Mouse (Mus musculus): ENCODE data around the gene Olfr1509.
"Not testable (repeated sequence)": the region's sequence is repeated elsewhere in the genome, so short reads cannot be mapped to it uniquely, and the experiment has no call there.

Olfr1509 gene

GRCm38 (mm10) chr14:52442690-52443089 is at the start of gene Olfr1509:
TSS of gene Olfr1509 (plus strand) at chr14:52442990.
- DNase-seq (ENCODE audit: low spot score) = no peak

GRCm38 (mm10) chr14:52397279-52397678 is 45.5 kb upstream of the Olfr1509 start, which contains the start of gene Olfr1511:
TSS of gene Olfr1511 (minus strand) at chr14:52397379.
- no peak for DNase-seq (ENCODE audit: low spot score)

GRCm38 (mm10) chr14:52410142-52410919 is 32.5 kb upstream of the Olfr1509 start:
- DNase-seq (ENCODE audit: low spot score) = not testable (repeated sequence)

GRCm38 (mm10) chr14:52414273-52414672 is 28.5 kb upstream of the Olfr1509 start, which contains the start of gene Olfr1510:
TSS of gene Olfr1510 (minus strand) at chr14:52414373.
- no peak for DNase-seq (ENCODE audit: low spot score)

- no peak for DNase-seq (ENCODE audit: low spot score)
Measured at GRCm38 (mm10) chr14:52427686-52428085, 15.1 kb upstream of the Olfr1509 start.

- DNase-seq (ENCODE audit: low spot score) = no peak
Measured at GRCm38 (mm10) chr14:52451138-52451537, 8.3 kb downstream of the Olfr1509 start.

GRCm38 (mm10) chr14:52461928-52462327 is 19.1 kb downstream of the Olfr1509 start:
- DNase-seq (ENCODE audit: low spot score) = no peak

- DNase-seq (ENCODE audit: low spot score) = no peak
Measured at GRCm38 (mm10) chr14:52465738-52466137, 22.9 kb downstream of the Olfr1509 start.

- DNase-seq (ENCODE audit: low spot score) = no peak
Measured at GRCm38 (mm10) chr14:52467395-52467794, 24.6 kb downstream of the Olfr1509 start, which contains the start of gene Olfr1508. TSS of gene Olfr1508 (minus strand) at chr14:52467495.

GRCm38 (mm10) chr14:52495516-52495915 is 52.7 kb downstream of the Olfr1509 start, which contains the start of gene Olfr1507:
TSS of gene Olfr1507 (minus strand) at chr14:52495749.
- DNase-seq (ENCODE audit: low spot score) = no peak

Measured in urinary bladder, postnatal 25 days (tissue).